Mouse (Mus musculus) neural tube, embryonic 15.5 days (tissue): ENCODE measurements around the gene Camk1g. TPM values are rescaled to one million over a fixed set of nuclear protein-coding genes. Genes with fewer than 3 reads are reported as not detected.

Source experiments
- ATAC-seq: fragments of 200-750 bp; cut with Nextera tagmentation; 2 replicates; pipeline ENCODE4 v1.8.0; 2017; ENCODE audit warnings: mild to moderate bottlenecking, moderate TSS enrichment, moderate library complexity; ENCODE audit not compliant: low FRiP score
- H3K27ac ChIP-seq: fragments of 300-500 bp; sonication (generic); replicated peaks from 2 replicates; pipeline ENCODE4 v1.5.1; 2015; ENCODE audit warnings: mild to moderate bottlenecking, inconsistent platforms
- H3K27me3 ChIP-seq: fragments of 300-500 bp; sonication (generic); replicated peaks from 2 replicates; pipeline ENCODE4 v1.6.1; 2015; ENCODE audit warnings: inconsistent platforms
- H3K36me3 ChIP-seq: fragments of 300-500 bp; sonication (generic); 2 replicates; pipeline ENCODE4 v1.6.1; 2015; ENCODE audit warnings: inconsistent platforms
- H3K4me1 ChIP-seq: fragments of 300-500 bp; sonication (generic); 2 replicates; pipeline ENCODE4 v1.6.1; 2015; ENCODE audit warnings: inconsistent platforms
- H3K4me2 ChIP-seq: fragments of 300-500 bp; sonication (generic); 2 replicates; pipeline ENCODE4 v1.6.1; 2015; ENCODE audit warnings: inconsistent platforms, mild to moderate bottlenecking, moderate library complexity
- H3K4me3 ChIP-seq: fragments of 300-500 bp; sonication (generic); replicated peaks from 2 replicates; pipeline ENCODE4 v1.5.1; 2015; ENCODE audit warnings: mild to moderate bottlenecking, inconsistent platforms
- H3K9ac ChIP-seq: fragments of 300-500 bp; sonication (generic); replicated peaks from 2 replicates; pipeline ENCODE4 v1.6.1; 2015; ENCODE audit warnings: mild to moderate bottlenecking, inconsistent platforms
- H3K9me3 ChIP-seq: fragments of 300-500 bp; sonication (generic); replicated peaks from 2 replicates; pipeline ENCODE4 v1.6.1; 2016; ENCODE audit warnings: inconsistent platforms
- WGBS: fragments of 180-500 bp; shearing (Covaris S2); methylation state at CpG from one replicate; pipeline ENCODE4 v1.1.7; 2015; ENCODE audit warnings: mixed read lengths; 5-methylcytosine and 5-hydroxymethylcytosine counted together
- polyA plus RNA-seq: library from polyadenylated mRNA; unstranded; fragments of >200 nt; fragmentation: Nextera tagmentation; extraction: Ambion mirVana; gene quantifications from 2 replicates; pipeline ENCODE4 v1.2.1, GENCODE M21; 2015

Gene Camk1g
- polyA plus RNA-seq, result 40.8 and 49.5 TPM in 2 replicates

- peak within 1 kb of the TSS; percentile 79 for H3K4me2 ChIP-seq
- H3K4me1 ChIP-seq, result peaks cover 39% of the 10 kb centered on the region
- ATAC-seq, result peak; percentile 91
- H3K4me3 ChIP-seq, result peak within 1 kb of the TSS; percentile 57
- no peaks in the 10 kb centered on the region for H3K9me3 ChIP-seq
- no peaks in the 10 kb centered on the region for H3K36me3 ChIP-seq
- H3K9ac ChIP-seq, result peak within 1 kb of the TSS; percentile 64
- no peaks in the 10 kb centered on the region for H3K27me3 ChIP-seq
- WGBS, result 6% methylated on average over 2 of the region's 2 CpGs
- peak within 1 kb of the TSS; percentile 76 for H3K27ac ChIP-seq
Measured at GRCm38 (mm10) chr1:193370096-193370495, at the start of gene Camk1g. Camk1g (minus strand) TSS chr1:193370298.

DNA sequence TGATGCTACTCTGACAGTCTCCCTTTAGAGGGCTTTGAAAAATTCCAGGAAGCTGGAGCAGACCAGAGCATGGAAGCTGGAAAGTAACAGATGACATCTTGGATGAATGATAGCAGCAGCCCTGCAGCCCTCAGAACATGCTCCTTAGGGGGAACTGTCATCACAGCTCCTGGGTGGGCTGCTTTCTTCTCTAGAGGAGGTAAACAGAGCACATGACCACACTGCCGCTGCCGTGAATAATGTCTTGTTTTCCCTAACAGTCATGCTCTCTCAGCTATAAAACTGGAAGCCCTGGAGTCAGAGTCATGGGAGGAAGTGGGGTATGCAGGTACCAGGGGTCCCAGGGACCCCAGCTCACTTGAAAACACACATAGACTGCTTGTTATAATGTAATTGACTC, 49.1 kb upstream of the Camk1g start:
- no peak overlapping the region for H3K4me2 ChIP-seq
- H3K27me3 ChIP-seq, result no peaks in the 10 kb centered on the region
- ATAC-seq, result no peak
- H3K4me1 ChIP-seq, result peaks cover 34% of the 10 kb centered on the region
- no peaks in the 10 kb centered on the region for H3K9me3 ChIP-seq
- no peak overlapping the region for H3K9ac ChIP-seq
- no peak overlapping the region for H3K27ac ChIP-seq
- WGBS, result 0% methylated on average over 2 of the region's 2 CpGs
- no peaks in the 10 kb centered on the region for H3K36me3 ChIP-seq
- H3K4me3 ChIP-seq, result no peak overlapping the region

DNA sequence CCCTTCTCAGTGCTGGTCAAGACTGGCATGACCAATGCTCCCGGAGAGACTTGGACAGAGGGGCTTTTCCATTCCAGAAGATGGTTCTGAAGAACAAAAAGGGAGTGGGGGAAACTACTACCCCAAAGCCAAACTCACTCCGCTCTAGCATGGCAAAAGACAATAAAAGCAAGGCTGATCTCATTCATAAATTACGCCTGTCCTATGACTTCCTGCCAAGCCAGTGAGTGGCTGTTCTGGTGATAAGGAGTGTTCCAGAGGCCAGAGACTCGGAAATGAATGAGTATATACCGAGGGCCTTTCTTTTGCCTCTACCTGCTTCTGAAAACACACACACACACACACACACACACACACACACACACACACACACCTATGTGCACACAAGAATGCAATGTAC, 48.6 kb upstream of the Camk1g start:
- H3K27ac ChIP-seq, result no peak overlapping the region
- WGBS, result 69% methylated on average over 5 of the region's 5 CpGs
- no peaks in the 10 kb centered on the region for H3K36me3 ChIP-seq
- H3K4me2 ChIP-seq, result no peak overlapping the region
- H3K9ac ChIP-seq, result no peak overlapping the region
- H3K27me3 ChIP-seq, result no peaks in the 10 kb centered on the region
- no peak overlapping the region for H3K4me3 ChIP-seq
- peaks cover 30% of the 10 kb centered on the region for H3K4me1 ChIP-seq
- H3K9me3 ChIP-seq, result no peaks in the 10 kb centered on the region
- ATAC-seq, result no peak

DNA sequence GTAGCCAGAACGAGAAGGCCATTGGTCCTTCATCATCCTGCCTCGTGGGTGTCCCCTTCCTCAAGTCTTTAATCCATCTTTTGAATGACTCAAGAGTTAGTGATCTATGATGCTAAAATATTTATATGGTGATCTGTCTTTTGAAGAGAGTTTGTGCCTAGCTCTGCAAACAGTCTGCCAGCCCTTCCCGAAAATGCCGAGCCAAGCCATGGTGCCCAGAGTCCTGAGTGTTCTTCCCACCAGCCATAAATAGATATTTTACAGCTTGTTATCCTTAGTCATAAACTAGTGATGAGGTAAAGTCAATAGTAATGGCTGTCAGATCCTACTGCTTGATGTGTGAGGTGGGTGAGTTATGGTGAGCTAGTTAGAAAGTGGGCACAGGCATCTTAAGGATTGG, 44.0 kb upstream of the Camk1g start:
- H3K27me3 ChIP-seq, result no peaks in the 10 kb centered on the region; the same call in 1 of the 2 replicates
- ATAC-seq, result no peak
- H3K9ac ChIP-seq, result no peak overlapping the region
- no peaks in the 10 kb centered on the region for H3K36me3 ChIP-seq
- no peak overlapping the region for H3K4me2 ChIP-seq
- H3K27ac ChIP-seq, result no peak overlapping the region
- peaks cover 12% of the 10 kb centered on the region for H3K4me1 ChIP-seq
- 84% methylated on average over 4 of the region's 4 CpGs for WGBS
- H3K9me3 ChIP-seq, result no peaks in the 10 kb centered on the region
- no peak overlapping the region for H3K4me3 ChIP-seq

- Histone ChIP-seq H3K9ac (no peak overlapping the region), H3K36me3 (no peaks in the 10 kb centered on the region), H3K9me3 (no peaks in the 10 kb centered on the region), H3K4me2 (no peak overlapping the region), H3K27me3 (no peaks in the 10 kb centered on the region; the same call in 1 of the 2 replicates), H3K4me3 (no peak overlapping the region), H3K27ac (no peak overlapping the region), H3K4me1 (peaks cover 6% of the 10 kb centered on the region)
- ATAC-seq, result no peak
- WGBS, result 83% methylated on average over 5 of the region's 5 CpGs
Measured at GRCm38 (mm10) chr1:193413368-193414000, 43.4 kb upstream of the Camk1g start.

DNA sequence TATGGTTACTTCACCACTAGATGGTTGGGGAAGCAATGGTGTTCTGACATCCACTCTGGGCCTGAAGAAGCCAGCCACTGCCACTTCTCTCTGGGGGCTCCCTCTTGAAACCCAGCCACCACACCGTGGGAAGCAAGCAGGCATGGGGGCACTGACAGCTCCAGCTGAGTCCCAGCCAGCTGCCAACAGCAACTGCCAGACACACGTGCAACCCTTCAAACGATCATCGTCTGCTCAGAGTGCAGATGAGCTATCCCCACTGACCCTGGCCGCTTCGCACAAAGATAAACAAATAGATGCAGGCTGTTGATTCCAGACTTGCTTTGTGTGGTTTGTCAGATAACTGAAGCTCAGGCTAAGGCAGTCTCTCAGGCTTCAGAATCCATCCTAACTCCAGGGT, 37.4 kb upstream of the Camk1g start:
- Histone ChIP-seq H3K9me3 (no peaks in the 10 kb centered on the region), H3K4me3 (no peak overlapping the region), H3K4me1 (peaks cover 9% of the 10 kb centered on the region), H3K27ac (no peak overlapping the region), H3K4me2 (no peak overlapping the region), H3K9ac (no peak overlapping the region), H3K27me3 (no peaks in the 10 kb centered on the region; the same call in 1 of the 2 replicates), H3K36me3 (no peaks in the 10 kb centered on the region)
- no peak for ATAC-seq
- WGBS, result 31% methylated on average over 6 of the region's 6 CpGs

GRCm38 (mm10) chr1:193406059-193406642, 36.1 kb upstream of the Camk1g start:
- no peaks in the 10 kb centered on the region for H3K27me3 ChIP-seq
- H3K9me3 ChIP-seq, result no peaks in the 10 kb centered on the region
- H3K4me3 ChIP-seq, result no peak overlapping the region
- H3K4me2 ChIP-seq, result no peak overlapping the region
- peaks cover 10% of the 10 kb centered on the region for H3K4me1 ChIP-seq
- H3K36me3 ChIP-seq, result no peaks in the 10 kb centered on the region
- H3K27ac ChIP-seq, result no peak overlapping the region
- peak; percentile 43; the same call in 1 of the 2 replicates for ATAC-seq
- WGBS, result 44% methylated on average over 6 of the region's 6 CpGs
- H3K9ac ChIP-seq, result no peak overlapping the region

GRCm38 (mm10) chr1:193401695-193402094, 31.6 kb upstream of the Camk1g start:
- no peaks in the 10 kb centered on the region for H3K27me3 ChIP-seq
- H3K9me3 ChIP-seq, result no peaks in the 10 kb centered on the region
- H3K4me2 ChIP-seq, result no peak overlapping the region
- no peak overlapping the region for H3K27ac ChIP-seq
- no peak for ATAC-seq
- WGBS, result 76% methylated on average over 9 of the region's 9 CpGs
- no peak overlapping the region for H3K9ac ChIP-seq
- H3K36me3 ChIP-seq, result no peaks in the 10 kb centered on the region
- H3K4me1 ChIP-seq, result peaks cover 10% of the 10 kb centered on the region
- no peak overlapping the region for H3K4me3 ChIP-seq

GRCm38 (mm10) chr1:193400348-193400747, 30.2 kb upstream of the Camk1g start:
- ATAC-seq, result no peak
- Histone ChIP-seq H3K9ac (no peak overlapping the region), H3K4me2 (no peak overlapping the region), H3K9me3 (no peaks in the 10 kb centered on the region), H3K36me3 (no peaks in the 10 kb centered on the region), H3K4me3 (no peak overlapping the region), H3K27me3 (no peaks in the 10 kb centered on the region), H3K4me1 (peaks cover 6% of the 10 kb centered on the region; the same call in 1 of the 2 replicates), H3K27ac (no peak overlapping the region)
- 92% methylated on average over 1 of the region's 1 CpGs for WGBS

GRCm38 (mm10) chr1:193398728-193399437, 28.8 kb upstream of the Camk1g start:
- no peak overlapping the region for H3K27ac ChIP-seq
- no peaks in the 10 kb centered on the region for H3K27me3 ChIP-seq
- H3K4me2 ChIP-seq, result no peak overlapping the region
- no peak overlapping the region for H3K9ac ChIP-seq
- H3K36me3 ChIP-seq, result no peaks in the 10 kb centered on the region
- 80% methylated on average over 2 of the region's 2 CpGs for WGBS
- H3K9me3 ChIP-seq, result no peaks in the 10 kb centered on the region
- ATAC-seq, result no peak
- no peak overlapping the region for H3K4me3 ChIP-seq
- peaks cover 6% of the 10 kb centered on the region; the same call in 1 of the 2 replicates for H3K4me1 ChIP-seq

- H3K4me3 ChIP-seq, result no peak overlapping the region
- H3K27ac ChIP-seq, result no peak overlapping the region
- ATAC-seq, result no peak
- H3K4me1 ChIP-seq, result no peaks in the 10 kb centered on the region
- H3K9me3 ChIP-seq, result no peaks in the 10 kb centered on the region
- no peaks in the 10 kb centered on the region for H3K27me3 ChIP-seq
- no peak overlapping the region for H3K9ac ChIP-seq
- H3K36me3 ChIP-seq, result no peaks in the 10 kb centered on the region
- H3K4me2 ChIP-seq, result no peak overlapping the region
Measured at GRCm38 (mm10) chr1:193397109-193397508, 27.0 kb upstream of the Camk1g start.

DNA sequence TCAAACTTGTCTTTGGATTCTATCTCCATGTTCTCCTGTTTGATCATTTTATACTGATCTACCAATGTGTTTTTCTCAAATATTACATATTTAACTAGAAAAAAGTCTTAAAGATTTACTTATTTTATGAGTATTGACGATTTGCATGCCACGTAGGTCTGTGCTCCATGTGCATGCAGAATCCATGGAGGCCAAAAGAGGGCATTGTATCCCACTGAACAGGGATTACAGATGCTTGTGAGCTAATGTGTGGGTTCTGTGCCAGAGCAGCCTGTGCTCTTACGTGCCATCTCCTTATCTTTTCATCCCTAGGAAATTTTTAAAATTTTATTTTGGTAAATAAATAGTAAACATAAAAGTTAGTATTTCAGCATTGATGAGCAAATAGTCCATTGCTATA, 22.2 kb upstream of the Camk1g start:
- Histone ChIP-seq H3K4me2 (no peak overlapping the region), H3K4me3 (no peak overlapping the region), H3K9ac (no peak overlapping the region), H3K27me3 (no peaks in the 10 kb centered on the region), H3K4me1 (peaks cover 17% of the 10 kb centered on the region), H3K9me3 (no peaks in the 10 kb centered on the region), H3K27ac (no peak overlapping the region), H3K36me3 (no peaks in the 10 kb centered on the region)
- ATAC-seq, result no peak
- WGBS, result 83% methylated on average over 3 of the region's 3 CpGs
